Mouse (Mus musculus) forelimb bud, embryonic 11.5 days (tissue): ENCODE measurements around the gene Lifr.

Experiments
- DNase-seq: peaks from one replicate; pipeline ENCODE4 v3.0.0-alpha.2; 2012; ENCODE audit warnings: low read depth, low spot score

Lifr gene

GRCm38 (mm10) chr15:7128627-7129126, 38.3 kb downstream of the Lifr start:
- peak; percentile 29 for DNase-seq

DNA sequence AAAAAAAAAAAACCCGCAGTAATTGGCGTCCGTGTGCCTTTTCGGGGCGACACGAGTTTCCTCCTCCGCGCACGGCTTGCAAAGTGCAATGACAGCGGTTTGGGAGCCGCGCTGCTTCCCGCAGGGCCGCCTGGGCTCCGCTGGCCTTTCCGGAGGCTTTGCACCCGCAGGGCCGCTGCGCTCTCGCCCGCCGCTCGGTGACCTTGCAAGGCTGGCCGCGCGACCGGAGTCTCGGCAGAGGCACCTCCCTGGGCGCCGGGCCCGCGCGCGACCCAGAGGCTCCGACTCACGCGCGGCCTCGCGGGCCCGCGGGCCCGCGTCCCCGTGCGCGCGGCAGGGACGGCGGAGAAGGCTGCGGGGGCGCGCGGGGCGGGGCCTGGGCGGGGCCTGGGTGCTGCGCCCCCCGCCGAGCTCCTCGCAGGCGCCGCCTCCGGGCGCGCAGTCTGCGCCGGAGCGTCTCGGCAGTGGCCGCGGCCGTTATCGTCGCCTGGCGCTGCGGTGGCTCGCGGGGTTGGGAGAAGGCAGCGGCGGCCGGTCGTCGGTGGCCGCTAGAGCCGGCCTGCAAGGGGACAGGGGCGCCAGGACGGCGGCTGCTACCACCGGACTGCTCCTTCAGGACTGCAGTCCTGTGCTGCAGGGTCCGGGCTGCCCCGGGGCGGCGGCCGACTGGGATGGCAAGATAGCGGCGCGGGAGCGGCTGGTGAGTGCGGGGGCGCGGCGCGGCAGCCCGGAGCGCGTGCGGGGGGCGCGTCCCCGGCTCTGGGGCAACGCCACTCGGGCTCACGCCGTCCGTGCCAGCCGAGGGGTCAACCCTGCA, 38.9 kb downstream of the Lifr start:
- peak; percentile 81 for DNase-seq

GRCm38 (mm10) chr15:7129944-7130287, 39.5 kb downstream of the Lifr start:
- DNase-seq: peak; percentile 29

- no peak for DNase-seq
Observed at GRCm38 (mm10) chr15:7130691-7131225, 40.3 kb downstream of the Lifr start.

GRCm38 (mm10) chr15:7132741-7133140, 42.3 kb downstream of the Lifr start:
- no peak for DNase-seq

DNA sequence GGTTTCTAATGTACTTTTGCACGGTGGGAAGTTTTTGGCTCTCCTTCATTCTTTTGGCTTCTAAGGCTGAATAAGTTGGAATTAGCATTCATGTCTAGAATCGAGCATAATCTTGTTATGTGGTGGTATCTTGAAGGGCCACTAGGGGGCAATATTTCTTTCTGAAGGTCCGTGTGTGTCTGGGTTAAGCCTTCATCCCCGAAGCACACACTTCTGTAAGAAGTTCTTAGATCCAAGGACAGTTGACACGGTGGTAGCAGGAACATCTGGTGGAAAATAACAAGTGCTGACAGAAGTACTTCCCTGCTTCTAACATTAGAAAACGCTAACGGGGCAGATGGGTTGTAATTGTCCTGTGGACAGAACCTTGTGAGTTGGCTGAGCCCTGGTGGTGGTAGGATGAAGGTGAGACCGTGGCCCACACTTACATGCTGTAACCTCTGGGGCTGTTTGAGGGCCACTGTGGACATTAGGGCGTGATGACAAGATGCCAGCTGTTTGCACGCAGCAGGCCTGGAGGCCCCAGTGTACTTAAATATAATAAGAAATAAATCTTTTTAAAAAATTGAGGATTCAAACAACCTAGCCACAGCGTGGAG, 44.1 kb downstream of the Lifr start:
- DNase-seq: peak; percentile 60

DNA sequence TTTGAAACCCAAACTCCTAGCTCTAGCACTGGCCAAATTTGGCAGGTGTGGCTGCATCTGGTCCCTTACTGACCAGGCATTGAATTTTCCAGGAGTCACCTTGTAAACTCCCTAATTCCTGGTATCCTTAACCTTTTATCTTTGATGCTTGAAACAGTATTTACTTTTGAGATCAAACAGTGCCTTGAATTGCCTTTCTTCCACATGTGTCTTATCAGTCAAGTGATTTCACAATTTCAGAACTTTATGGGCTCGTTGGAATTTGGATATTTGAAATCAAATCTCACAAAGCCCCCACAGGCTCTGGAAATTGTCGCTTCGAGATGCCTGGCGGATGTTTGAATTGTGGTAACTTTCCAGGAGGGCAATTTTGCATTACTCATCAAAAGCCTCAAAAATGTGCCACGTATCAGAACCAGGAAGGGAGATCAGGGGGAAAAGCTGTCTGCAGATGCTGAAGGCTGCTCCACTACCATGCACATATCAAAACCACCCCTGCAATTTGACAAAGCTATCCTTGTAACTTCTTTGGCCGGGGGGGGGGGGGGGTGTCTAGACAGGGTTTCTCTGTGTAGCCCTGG, 45.7 kb downstream of the Lifr start:
- no peak for DNase-seq

DNA sequence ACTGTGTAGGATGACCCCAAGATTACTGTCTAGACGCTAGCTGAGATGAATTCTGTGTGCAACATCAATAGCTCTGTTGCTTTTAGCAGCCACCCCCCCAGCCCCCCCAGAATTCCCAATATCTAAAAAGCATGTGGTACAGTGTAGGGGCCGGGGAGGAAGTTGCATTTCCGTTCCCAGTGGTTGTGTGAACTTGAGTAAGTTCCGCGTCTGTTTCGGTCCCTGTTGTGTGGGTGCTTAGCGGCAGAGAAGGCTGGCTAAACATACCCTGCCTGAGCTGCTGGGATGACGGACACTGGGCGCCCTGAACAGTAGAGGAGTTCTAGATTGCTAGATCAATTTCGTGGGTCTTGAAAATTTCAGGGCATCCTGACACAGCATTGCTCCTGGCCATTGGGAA, 46.5 kb downstream of the Lifr start:
- DNase-seq: no peak

GRCm38 (mm10) chr15:7137607-7138006, 47.2 kb downstream of the Lifr start:
- no peak for DNase-seq

- DNase-seq: no peak
Observed at GRCm38 (mm10) chr15:7138471-7138870, 48.1 kb downstream of the Lifr start.

DNA sequence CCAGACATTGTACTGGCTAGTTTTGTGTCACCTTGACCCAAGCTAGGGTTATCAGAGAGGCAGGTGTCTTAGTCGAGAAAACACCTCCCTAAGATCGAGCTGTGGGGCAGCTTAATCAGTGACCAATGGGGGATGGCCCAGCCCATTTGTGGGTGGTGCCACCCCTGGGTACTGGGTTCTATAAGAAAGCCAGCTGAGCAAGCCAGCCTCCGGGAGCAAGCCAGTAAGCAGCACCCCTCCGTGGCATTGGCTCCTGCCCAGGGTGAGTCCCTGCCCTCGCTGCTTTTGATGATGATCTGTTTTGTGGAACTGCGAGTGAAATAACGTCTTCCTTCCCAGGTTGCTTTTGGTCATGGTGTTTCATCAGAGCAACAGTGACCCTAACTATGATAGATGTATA, 49.9 kb downstream of the Lifr start:
- no peak for DNase-seq

GRCm38 (mm10) chr15:7141246-7141645, 50.8 kb downstream of the Lifr start:
- DNase-seq: no peak

GRCm38 (mm10) chr15:7143689-7144170, 53.3 kb downstream of the Lifr start:
- no peak for DNase-seq

DNA sequence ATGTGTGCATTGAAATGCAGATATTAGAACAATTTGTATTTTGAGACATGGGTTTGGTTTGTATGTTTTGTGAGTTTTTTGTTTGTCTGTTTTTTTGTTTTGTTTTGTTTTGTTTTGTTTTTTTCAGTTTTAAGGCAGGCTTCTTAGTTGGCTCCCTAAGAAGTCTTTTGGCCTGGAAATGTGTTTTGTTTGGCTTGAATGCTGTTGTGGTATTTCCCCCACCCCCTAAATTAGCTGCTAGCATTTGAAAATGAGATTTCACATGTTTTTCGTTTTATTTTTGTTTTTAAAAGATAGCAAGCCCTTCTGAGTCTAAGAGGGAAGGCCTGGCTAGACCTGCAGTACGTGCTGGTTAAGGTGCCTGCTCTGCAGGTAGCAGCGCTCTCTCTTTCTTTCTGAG, 54.1 kb downstream of the Lifr start:
- no peak for DNase-seq

GRCm38 (mm10) chr15:7144942-7145341, 54.5 kb downstream of the Lifr start:
- no peak for DNase-seq

DNA sequence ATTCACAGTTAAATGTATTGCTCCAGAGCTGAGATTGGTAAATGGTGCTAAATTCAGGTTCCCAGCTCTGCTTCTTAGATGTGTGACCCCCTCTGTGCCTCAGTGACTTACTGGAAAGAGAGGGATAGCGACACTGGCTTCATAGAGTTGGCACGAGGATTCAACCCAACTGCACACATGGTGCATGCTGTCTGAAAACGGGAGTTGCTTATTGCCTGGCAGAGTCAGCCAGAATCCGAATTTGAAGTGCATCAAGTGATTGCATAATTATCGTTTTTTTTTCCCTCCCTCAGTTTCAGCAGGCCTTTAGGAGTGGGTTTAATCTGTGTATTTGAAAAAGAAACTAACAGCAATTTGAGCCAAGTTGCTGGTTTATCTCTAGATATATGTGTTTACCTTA, 55.1 kb downstream of the Lifr start:
- no peak for DNase-seq

- no peak for DNase-seq
Observed at GRCm38 (mm10) chr15:7146529-7146928, 56.1 kb downstream of the Lifr start.

GRCm38 (mm10) chr15:7149796-7150195, 59.4 kb downstream of the Lifr start:
- no peak for DNase-seq

- DNase-seq: no peak
Observed at GRCm38 (mm10) chr15:7150591-7150990, 60.2 kb downstream of the Lifr start.

GRCm38 (mm10) chr15:7152116-7152760, 61.8 kb downstream of the Lifr start:
- DNase-seq: no peak

DNA sequence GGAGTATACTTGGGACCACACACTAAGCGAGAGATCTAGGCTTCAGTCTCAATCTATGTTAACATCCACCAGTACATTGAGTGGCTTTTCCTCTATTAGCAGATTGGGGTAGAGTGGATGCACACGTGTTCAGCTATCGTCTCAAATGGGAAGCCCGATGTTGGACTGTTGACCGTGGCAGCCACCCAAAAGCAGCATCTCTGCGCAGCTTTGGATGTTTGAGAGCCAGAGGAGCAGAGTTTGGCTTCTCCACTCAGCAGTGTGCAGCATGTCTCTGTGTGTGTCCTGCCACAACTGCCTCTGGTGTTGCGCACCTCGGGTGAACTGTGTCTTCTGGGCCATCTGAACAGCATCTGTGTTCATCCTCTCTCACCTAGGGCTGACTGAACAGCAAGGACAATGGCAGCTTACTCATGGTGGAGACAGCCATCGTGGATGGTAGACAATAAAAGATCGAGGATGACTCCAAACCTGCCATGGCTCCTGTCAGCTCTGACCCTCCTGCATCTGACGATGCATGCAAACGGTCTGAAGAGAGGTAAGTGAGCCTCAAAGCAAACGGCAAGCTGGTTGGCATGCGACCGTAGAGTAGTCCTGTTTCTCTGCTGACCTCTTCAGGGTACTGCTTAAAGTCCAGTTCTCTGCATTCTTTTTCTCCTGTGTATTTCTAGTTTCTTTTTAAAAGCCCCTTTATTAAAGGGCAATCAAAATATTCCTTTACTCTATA, 63.8 kb downstream of the Lifr start:
- no peak for DNase-seq
